Mouse (Mus musculus) urinary bladder, postnatal 4 days (tissue): ENCODE measurements around the gene Tmem94.
"Not testable (repeated sequence)": the region's sequence is repeated elsewhere in the genome, so short reads cannot be mapped to it uniquely, and the experiment has no call there.

Experiments used
- DNase-seq, 2 experiments: peaks; one replicate each; pipeline ENCODE4 v3.0.0; 2021 to 2022; ENCODE audit warnings: low spot score in 2 of 2

The Tmem94 gene

DNA sequence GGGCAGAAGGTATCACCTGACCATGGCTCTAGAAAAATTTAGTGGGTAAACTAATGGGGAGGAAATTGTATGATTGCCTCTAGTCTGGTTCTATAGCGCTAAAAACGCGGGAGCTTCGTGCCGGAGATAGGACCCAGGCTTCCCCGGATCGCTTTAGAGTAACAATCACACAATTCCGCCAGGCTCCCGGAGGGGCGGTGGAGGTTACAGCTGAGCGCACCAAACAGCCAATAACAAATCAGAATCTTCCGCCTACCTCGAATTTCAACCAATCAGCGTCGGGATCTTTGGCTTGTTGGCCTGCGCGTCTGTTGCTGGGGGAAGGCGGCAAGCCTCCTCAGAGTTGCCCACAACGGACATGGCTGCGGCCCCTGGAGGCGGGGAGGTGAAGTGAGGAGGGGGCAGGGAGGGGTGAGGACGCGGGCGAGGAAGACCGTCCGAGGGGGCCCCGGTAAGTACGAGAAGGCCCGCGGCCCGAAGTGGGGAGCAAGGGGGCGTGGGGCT, at the start of gene Tmem94:
Gene Tmem94, plus strand, starts transcription at position 331 of the 504 bp plus-strand sequence.
- peak; percentile 97 for DNase-seq

DNA sequence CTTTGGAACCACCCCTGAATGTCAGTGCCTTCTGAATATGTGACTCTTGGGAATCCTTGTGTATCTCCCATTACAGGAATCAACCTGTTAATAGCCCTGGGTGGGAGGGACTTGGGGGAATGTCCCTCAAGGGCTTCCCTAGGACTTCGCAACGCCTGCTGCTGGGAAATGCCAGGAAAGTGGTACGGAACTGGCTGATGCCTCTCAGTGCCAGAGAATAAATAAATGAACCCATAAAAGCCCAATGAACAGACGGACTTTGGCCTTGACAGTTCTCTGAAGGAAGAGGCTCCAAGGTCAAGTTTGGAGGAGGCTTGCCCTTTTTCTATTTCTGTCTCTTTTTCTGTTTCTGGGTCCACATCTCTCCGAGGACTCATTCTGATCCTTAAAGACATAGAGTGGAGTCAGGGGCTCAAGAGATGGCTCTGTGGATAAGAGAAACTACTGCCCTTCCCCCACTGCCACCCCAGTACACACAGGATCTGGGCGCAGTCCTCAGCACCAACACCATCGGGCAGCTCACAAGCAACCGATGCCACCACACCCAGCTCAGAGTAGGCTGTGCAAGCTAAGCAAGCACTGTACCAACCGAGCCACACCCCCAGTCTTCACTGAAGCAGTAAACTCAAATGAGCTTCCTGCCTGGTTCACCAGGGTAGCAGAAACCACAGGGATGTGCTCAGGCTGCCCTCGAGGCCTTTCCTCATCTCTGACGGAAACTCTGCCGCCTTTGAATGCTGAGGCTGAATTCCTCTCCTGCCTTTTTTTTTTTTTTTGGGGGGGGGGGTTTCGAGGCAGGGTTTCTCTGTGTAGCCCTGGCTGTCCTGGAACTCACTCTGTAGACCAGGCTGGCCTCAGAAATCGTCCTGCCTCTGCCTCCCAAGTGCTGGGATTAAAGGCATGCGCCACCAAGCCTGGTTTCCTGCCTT, 48.6 kb upstream of the Tmem94 start:
- no peak for DNase-seq

DNA sequence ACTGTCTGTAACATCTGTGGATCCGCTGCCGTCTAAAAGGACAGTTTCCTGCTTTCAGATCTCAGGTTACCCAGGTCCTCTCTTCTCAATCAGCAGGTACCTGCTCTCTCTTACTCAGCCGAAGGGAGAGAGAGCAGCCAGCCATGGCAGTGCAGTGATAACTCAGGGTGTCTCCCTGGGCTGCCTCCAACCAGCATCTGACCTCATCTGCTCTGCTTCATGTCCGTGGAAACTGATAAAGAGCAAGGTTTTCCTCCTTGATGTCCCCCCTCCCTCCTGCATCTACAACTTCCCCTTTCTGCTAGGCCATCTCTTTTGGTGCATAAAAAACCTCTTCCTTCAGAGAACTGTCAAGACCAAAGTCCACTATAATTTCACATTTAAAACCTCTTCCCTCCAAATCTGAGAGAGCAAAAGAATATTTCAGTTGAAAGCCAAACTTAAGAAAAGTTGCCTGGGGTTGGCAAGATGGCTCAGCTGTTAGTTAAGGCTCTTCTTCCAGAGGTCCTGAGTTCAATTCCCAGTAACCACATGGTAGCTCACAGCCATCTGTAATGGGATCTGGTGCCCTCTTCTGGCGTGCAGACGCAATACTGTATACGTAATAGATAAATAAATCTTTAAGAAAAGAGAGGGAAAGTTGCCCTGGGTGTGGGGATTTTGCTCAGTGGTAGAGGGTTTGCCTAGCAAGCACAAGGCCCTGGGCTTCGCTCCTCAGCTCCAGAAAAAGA, 47.4 kb upstream of the Tmem94 start:
- DNase-seq = no peak

DNA sequence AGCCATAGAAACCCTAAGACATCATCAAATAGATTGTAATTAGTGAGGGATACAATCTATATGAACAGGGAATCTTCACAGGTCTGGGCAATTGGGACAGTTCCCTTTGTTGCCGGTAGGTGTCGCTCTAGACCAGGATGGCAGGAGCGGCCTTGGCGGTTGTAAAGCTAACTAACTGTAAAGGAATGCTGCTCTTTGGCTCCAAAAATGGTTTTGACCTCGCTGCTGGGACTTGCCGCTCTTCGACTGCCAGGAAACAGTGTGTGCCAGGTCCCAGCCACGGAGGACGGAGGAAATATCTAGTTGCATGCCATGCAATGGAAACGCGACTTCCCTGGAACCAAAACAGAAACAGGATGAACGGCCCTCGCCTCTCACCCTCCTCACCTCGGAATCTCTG, 42.6 kb upstream of the Tmem94 start:
- DNase-seq = peak; percentile 78 to 89

DNA sequence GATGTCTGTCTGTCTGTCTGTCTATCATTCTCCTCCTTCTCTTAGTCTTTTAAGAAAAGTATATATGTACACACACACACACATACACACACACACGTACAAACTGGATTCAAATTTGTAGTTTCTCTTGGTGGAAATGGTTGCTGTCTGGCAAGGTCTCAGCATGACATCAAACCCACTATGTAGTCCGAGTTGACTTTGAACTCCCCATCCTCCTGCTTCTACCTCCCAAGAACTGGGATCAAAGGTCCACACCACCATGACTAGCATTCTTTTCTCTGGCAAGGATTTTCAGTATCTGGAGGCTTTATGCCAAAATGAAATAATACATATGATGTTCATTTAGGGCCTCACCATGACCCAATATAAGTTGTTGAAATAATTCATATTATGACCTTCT, 42.0 kb upstream of the Tmem94 start:
- DNase-seq = no peak

DNA sequence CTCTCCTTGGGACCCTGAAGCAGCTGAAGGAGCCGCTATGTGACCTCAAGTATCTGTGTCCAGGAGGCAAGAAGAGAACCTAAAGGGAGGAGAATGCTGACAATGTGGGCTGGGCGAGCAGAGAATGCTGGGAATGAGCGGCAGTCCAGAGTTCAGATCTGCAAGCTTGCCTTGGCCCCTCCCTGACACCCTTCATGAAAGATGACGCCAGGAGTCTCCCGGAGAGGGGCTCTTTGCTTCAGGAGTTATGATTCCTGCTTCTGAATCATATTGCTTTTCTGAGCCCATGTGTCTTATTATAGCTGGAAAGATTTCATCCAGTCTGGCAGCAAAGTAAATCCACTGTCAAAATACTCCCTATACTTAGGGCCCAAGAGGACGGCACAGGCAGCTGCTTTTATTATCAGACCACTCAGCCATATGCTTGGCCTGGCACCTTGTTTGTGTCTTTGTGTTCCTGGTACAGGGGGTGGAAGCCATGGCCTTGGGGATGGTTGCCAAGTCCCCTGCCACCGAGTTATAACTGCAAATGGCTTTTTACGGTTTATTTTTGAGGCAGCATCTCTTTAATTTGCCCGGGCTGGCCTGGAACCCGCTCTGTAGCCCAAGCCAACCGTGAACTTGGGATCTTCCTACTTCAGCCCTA, 31.1 kb upstream of the Tmem94 start:
- no peak for DNase-seq

DNA sequence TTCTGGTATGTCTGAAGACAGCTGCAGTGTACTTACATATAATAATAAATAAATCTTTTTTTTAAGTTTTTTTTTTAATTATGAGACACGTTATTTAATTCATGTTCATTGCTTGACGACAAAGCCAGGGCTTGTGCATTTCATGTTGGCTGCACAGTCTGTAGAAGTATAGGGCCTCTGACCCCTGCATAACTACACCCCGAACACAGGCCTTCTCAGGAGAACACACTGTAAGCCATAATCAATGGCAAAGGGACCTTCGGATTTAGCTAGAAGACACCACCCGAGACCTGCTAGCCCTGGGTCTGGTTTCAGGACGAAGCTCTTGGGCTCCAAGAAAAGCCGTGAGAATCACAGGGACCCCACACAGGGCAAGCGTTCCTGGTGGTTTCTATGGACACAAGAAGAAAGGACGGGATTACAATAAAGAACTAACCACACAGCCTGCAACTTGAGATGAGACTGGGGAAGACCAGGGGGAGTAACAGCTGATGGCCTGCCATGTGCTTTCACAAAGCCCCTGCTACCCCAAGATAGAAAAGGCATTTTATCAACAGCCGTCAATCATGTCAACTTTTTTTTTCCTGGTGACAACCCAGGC, 27.5 kb upstream of the Tmem94 start:
- no peak for DNase-seq

DNA sequence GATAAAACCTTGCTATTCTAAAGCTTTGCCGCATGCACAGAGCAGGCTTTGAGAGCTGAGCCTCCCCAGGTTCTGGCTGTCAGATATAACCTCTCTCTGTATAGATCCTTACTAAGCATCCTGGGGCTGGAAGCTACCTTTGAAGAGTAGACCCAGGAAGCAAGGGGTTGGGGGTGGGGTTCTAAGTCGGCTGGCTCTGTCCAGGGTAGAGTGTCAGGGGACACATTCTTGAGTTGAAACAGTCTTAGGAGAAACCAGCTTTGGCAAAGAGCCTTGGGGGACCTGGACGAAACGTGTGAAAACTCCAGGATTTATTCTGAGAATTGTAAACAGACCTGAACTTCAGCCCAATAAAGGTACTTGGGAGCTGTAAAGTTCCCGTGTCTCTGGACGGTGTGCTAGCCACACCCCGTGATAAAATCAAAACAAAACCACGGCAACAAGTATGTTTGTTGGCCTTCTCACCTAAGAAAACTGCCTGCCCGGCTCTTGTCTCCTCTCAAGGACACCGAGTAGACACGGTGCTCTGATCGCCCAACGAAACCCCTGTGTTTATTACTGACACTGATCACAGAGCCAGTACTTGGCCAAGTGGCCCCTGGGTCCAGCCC, 26.9 kb upstream of the Tmem94 start:
- no peak for DNase-seq

DNA sequence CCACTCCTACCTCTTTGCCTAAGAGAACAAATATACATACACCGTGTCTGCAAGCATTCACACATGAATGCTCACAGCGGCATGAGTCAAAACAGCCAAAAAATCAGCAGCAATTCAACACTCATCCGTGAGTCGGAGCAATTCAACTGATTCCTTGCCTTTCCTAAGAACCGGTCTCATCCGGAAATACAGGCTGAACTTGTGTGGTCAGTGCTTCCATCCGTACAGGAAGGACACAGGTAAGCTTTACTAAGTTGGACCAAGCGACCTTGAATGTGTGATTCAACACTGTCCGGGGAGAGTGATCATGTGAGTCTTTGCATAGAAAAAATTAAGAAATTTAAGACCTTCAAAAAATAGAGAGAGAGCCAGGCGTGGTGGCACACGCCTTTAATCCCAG, 24.2 kb upstream of the Tmem94 start:
- no peak for DNase-seq

DNA sequence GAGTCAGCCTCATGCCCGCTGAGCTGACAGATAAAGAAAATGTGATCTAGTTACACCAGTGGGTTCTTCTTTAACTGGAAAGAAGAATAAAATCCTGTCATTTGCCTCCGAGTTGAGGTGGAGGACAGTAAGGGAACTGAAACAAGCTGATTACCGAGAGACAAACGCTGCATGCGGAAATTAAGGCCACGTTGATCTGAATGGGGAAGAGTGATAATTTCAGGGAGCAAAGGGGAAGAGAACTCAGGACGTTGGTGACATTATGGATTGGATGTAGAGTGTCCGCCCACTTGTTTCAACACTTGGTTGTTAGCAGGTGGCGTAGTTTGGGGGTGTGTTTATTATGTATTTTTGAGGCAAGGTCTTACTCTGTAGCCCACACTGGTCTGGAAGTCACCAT, 22.3 kb upstream of the Tmem94 start:
- no peak for DNase-seq

DNA sequence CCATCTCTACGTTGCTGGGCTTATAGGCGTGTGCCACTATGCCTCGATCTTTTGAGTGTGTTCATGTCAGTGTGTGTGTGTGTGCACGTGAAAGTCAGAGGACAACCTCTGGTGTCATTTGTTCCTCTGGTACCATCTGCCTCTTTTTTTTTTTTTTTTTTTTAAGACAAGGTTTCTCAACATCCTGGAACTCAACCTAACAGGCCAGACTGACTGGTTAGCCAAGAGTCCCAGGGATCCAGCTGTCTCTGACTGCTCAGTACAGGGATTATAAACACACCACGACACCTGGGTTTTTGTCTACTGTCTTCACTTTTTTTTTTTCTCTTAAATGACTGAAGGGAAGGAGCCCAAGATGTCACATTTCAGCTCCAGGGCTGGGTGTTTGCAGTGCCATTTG, 20.8 kb upstream of the Tmem94 start:
- DNase-seq = no peak

DNA sequence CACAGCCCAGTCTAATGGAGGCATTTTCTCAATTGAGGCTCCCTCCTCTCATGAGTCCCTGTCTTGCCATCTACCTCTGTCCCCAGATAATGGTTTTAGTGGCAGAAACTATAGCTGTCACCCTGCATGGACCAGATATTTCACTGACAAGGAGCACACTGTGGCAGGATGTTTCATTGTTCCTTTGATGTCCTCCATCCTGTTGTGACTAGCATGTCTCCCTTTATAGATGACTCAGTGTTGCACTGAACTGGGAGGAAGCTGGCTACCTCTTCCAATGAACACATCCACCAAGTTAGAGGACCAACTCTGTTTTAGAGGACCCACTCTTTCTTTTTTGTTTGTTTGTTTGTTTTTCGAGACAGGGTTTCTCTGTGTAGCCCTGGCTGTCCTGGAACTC, 19.1 kb upstream of the Tmem94 start:
- DNase-seq = no peak

DNA sequence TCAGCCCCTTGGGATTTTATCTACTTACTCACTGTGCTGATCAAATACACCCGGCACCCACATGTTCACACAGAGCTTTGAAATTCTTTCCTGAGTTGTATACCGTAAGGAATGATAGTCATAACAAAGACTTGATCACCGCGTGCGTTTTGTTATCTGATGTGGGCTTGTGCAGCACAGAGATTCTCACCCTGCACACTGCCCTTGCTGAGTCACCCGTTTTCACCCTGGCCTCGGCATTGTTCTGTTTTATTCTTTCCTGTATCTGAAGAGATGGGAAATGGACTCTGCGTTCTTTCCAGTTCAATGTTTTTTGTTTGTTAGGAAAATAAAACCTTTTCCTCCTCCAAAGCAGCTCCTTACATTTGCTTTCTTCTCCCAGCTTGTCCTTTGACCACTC, 18.5 kb upstream of the Tmem94 start:
- DNase-seq = no peak

DNA sequence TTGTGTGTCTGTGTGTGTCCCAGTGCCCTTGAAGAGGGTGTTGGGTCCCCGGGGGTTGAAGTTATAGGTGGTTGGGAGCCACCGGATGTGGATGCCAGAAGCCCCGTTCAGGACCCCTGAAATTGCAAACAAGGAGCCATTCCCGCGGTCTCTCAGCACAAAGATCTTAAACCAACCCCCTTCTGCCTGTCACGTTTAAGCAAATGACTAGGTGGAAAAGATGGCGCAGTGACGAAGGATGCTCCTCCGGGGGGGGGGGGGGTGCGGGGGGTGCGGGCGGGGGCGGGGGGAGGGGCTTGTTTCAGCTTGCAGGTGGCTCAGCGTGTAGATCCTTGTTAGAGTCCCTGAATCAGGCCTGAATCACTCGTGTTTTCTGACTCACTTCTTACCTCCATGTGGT, 17.9 kb upstream of the Tmem94 start:
- no peak for DNase-seq

DNA sequence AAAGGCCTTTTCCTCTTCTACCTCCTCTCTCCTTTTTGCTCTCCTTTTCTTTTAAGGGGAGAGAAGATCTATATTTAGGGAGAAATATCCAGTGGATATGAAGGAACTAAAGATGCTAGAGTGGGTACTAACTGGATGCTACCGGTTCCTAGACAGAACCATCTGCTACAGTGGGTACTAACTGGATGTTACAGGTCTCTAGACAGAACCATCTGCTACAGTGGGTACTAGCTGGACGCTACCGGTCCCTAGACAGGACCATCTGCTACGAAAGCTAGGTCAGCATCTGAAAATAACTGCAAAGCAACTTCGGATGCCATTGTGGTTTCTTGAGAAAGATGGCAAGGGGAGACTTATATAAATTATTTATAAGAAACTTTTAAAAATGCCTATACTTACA, 15.4 kb upstream of the Tmem94 start:
- DNase-seq = no peak

DNA sequence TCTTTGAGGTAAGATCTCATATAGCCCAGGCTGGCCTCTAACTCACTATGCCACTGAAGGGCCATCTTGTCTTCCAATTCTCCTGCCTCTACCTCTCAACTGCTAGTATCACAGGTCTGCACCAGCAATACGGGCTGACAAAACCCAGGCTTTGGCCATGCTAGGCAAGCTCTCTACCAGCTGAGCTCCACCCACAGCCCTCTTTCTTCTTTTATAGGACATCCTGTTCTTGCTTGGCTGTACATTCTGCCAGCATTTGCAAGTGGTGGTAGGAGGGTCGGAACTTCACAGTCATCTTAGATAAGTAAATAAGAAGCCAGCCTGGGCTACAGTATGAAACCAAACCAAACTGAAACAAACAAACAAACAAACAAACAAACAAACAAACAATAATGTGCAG, 13.5 kb upstream of the Tmem94 start:
- no peak for DNase-seq

DNA sequence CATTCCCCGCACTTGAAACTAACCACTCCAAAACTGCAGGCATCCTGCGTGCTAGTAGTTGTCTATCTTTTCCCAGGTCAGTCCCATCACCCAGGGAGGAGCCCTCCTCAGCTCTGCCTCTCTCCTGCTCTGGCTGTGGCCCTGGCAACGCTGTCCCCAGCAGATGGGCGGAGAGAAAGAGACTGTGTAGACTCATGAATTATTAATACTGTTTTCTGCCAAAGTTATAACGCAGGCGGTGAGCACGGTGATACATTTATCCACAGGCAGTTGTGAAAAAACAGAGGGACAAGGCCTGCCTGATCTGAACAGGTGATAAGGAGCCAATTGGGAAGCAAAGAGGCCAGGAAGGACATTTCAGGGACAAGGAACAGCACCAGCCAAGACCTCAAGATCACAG, 12.6 kb upstream of the Tmem94 start:
- DNase-seq = no peak

DNA sequence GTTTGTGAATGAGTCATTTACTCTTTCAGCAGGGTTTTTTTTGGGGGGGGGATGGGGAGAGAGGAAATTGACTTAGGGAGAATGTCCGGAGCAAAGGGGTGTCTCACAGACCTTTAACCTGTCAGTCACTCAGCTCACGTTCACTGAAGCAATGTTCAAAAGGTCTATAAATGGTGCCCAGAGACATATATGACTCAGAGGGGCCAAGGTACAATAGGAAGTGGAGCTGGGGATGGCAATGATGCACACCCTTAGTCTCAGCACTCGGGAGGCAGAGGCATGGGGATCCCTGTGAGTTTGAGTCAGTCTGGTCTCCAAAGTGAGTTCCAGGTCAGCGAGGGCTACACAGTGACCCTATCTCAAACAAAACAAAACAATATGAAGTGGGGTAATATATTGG, 11.7 kb upstream of the Tmem94 start:
- DNase-seq = no peak

DNA sequence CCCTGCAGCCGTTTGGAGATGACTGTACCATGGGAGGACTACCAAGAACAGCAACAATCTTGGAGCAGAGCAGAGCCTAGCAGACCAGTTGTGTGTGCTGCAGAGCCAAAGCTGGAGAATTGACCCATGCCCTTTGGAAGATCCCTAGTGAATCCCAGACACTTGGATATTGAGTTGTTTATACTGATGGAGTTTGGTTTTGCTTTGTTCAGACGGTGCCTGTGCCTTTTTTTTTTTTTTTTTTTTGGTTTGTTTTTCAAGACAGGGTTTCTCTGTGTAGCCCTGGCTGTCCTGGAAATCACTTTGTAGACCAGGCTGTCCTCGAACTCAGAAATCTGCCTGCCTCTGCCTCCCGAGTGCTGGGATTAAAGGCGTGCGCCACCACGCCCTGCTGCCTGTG, 3.1 kb upstream of the Tmem94 start:
- DNase-seq = not testable (repeated sequence)

DNA sequence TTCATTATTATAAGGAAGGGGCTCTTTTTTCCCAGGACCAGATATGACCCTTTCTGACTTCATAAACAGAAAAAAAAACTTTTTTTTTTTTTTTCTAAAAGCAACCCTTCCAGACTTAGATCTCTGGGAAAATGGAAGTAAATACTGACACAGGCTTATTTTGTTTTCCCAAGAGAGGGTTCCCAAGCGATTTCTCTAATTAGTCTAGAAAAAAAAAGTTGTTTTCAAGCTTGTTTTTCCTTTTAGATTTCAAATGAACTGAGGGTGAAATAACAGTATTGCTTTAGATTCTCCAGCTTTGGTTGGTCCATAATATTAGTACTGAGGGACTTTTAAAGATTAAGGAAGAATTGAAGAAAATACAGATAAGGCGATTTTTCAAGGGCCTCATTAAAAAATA, 535 bp upstream of the Tmem94 start:
- no peak for DNase-seq

DNA sequence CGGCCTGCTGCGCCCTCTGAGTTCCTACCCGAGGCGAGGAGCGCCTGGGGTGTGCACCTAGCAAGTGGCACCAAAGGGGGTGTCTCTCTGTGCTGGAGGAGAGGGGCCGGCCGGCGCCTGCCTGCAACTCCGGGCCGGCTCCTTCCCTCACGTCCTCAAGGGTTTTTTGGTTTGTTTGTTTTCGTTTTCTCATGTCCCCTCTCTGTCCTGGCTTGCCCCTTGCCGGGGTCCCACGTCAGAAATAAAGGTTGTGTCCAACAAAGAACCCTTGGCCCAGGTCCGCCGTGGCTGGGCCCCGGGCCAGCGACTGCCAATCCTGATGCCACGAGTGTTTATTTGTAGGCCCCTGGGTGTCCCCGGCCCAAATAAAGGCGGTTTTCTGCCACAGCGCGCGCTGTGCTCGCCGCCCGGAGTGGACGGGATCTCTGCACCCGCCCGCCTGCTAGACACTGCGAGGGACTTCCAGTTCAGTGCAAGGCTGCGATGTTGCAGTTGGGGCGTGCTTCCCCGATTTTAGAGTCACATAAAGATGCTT, 441 bp downstream of the Tmem94 start:
- DNase-seq = peak in 1 of 2 experiments; percentile 45
